Mouse (Mus musculus) ovary, adult 18-20 months (tissue): Measurements from ENCODE around the gene Fkbp1a.

ENCODE experiments used
- DNase-seq: peaks from one replicate; pipeline ENCODE4 v3.0.0; 2022; ENCODE audit warnings: low spot score, mixed read lengths

Gene Fkbp1a

GRCm38 (mm10) chr2:151608435-151608834 lies 66.2 kb downstream of the Fkbp1a start:
- no peak for DNase-seq

DNA sequence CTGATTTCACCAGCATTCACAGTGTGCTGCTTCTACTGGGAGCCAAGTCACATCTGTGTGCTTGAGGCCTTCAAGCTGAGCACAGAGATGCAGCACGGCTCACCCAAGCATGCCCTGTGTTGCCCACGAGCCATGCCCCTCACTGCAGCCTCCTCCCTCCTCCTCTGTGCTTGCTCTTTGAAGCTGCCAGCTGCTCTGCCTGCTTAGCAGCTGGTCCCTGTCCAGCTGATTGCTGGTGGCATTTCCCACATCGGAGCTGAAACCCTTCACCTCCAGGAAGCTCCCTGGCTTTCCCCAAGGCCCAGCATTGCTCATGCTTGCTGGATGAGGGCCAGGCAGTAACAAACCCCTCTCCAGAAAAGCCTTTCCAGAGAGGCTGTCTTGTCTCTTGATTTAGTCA lies 67.7 kb downstream of the Fkbp1a start:
- DNase-seq, result no peak
